Mouse (Mus musculus) liver, embryonic 14.5 days (tissue): Measurements from ENCODE around the gene Atp12a. TPM values are rescaled to one million over a fixed set of nuclear protein-coding genes. Genes with fewer than 3 reads are reported as not detected.

ENCODE experiments used
- ATAC-seq: fragments of 200-750 bp; cut with Nextera tagmentation; 2 replicates; pipeline ENCODE4 v1.8.0; 2017; ENCODE audit warnings: moderate number of reproducible peaks, mild to moderate bottlenecking, moderate library complexity; ENCODE audit not compliant: insufficient read depth
- DNase-seq, 3 experiments: peaks; one replicate each; pipeline ENCODE4 v3.0.0-alpha.2; 2012 to 2013; ENCODE audit warnings: low read depth in 3 of 3, low spot score in 3 of 3
- H3K27ac ChIP-seq: fragments of 300-500 bp; sonication (generic); 2 replicates; pipeline ENCODE4 v1.5.1; 2014; ENCODE audit warnings: moderate library complexity, mild to moderate bottlenecking, control low read depth, inconsistent platforms
- H3K27me3 ChIP-seq: fragments of 300-500 bp; sonication (generic); 2 replicates; pipeline ENCODE4 v1.6.1; 2014; ENCODE audit warnings: mild to moderate bottlenecking, low read length, moderate library complexity; ENCODE audit not compliant: control insufficient read depth, insufficient read depth
- H3K36me3 ChIP-seq: fragments of 300-500 bp; sonication (generic); replicated peaks from 2 replicates; pipeline ENCODE4 v1.6.1; 2014; ENCODE audit warnings: low read depth; ENCODE audit not compliant: control insufficient read depth, insufficient read depth
- H3K4me1 ChIP-seq, 2 experiments: fragments of 200-500 bp in 1 of 2; fragments of 300-500 bp in 1 of 2; sonication (generic) in 1 of 2; replicated peaks; 2 replicates each; pipeline ENCODE4 v1.6.1; 2012 to 2014; ENCODE audit warnings: antibody characterized with exemption in 1 of 2, inconsistent platforms in 1 of 2, low read length in 1 of 2; ENCODE audit not compliant: control insufficient read depth in 2 of 2, insufficient read depth in 2 of 2
- H3K4me2 ChIP-seq: fragments of 300-500 bp; sonication (generic); 2 replicates; pipeline ENCODE4 v1.6.1; 2014; ENCODE audit warnings: low read depth, mild to moderate bottlenecking, control low read depth, moderate library complexity
- H3K4me3 ChIP-seq, 2 experiments: fragments of 200-500 bp in 1 of 2; fragments of 300-500 bp in 1 of 2; sonication (generic) in 1 of 2; 2 replicates each; pipeline ENCODE4 v1.5.1; 2012 to 2014; ENCODE audit warnings: low read depth in 2 of 2, low read length in 2 of 2, mild to moderate bottlenecking in 2 of 2, control low read depth in 1 of 2, inconsistent platforms in 1 of 2, moderate library complexity in 1 of 2; ENCODE audit not compliant: insufficient read depth in 1 of 2
- H3K9ac ChIP-seq: fragments of 300-500 bp; sonication (generic); replicated peaks from 2 replicates; pipeline ENCODE4 v1.6.1; 2014; ENCODE audit warnings: mild to moderate bottlenecking, control low read depth, moderate library complexity
- H3K9me3 ChIP-seq: fragments of 300-500 bp; sonication (generic); 2 replicates; pipeline ENCODE4 v1.6.1; 2016; ENCODE audit warnings: low read length, mixed read lengths; ENCODE audit not compliant: control insufficient read depth
- CTCF ChIP-seq: IDR thresholded peaks from 2 replicates; pipeline ENCODE4 v1.5.1; 2016; ENCODE audit warnings: antibody characterized with exemption, low read depth, control low read depth
- EP300 ChIP-seq: IDR thresholded peaks from 2 replicates; pipeline ENCODE4 v1.6.1; 2016; ENCODE audit warnings: antibody characterized with exemption, low read depth
- WGBS: fragments of 180-500 bp; shearing (Covaris S2); extraction: QIAGEN DNeasy Blood & Tissue Kit; methylation state at CpG from one replicate; pipeline ENCODE4 v1.1.7; 2014; ENCODE audit not compliant: insufficient replicate concordance; 5-methylcytosine and 5-hydroxymethylcytosine counted together
- polyA plus RNA-seq, 2 experiments: library from polyadenylated mRNA; depleted of rRNA in 1 of 2; stranded (reverse) in 1 of 2; unstranded in 1 of 2; fragments of >200 nt; fragmentation: Nextera tagmentation in 1 of 2; extraction: Ambion mirVana in 1 of 2; gene quantifications; 2 replicates each; pipeline versions ENCODE4 v1.2.1 to v1.2.3; 2012 to 2014

Gene Atp12a
- polyA plus RNA-seq, 2 experiments, result not detected

DNA sequence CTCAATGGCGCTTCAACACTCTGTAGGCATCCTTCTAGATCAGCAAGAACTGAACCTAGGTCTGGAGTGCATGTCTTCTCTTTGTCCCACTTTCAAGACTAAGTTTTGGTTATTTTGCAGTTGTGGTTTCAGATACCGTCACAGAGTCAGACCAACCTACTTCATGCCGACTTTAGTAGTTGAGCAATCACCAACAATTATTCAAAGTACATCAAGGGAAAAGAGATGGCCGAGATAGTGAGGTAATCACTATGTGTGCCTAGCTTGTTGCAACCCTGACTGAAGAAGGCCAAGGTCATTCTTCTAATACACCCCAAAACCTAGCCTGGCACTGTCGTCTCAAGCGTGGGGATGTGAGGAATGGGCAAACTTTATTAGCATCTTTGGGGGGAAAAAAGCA lies 8.7 kb upstream of the Atp12a start:
- no peak overlapping the region for H3K27ac ChIP-seq
- no peak for TF ChIP-seq EP300
- no peak for TF ChIP-seq CTCF
- H3K9me3 ChIP-seq, result no peaks in the 10 kb centered on the region
- WGBS, result 60% methylated on average over 6 of the region's 6 CpGs
- ATAC-seq (no peak), DNase-seq (no peak)
- H3K9ac ChIP-seq, result no peak overlapping the region
- H3K4me2 ChIP-seq, result no peak overlapping the region
- no peaks in the 10 kb centered on the region for H3K4me1 ChIP-seq
- H3K4me3 ChIP-seq, result no peak overlapping the region
- no peaks in the 10 kb centered on the region for H3K36me3 ChIP-seq
- no peaks in the 10 kb centered on the region for H3K27me3 ChIP-seq

DNA sequence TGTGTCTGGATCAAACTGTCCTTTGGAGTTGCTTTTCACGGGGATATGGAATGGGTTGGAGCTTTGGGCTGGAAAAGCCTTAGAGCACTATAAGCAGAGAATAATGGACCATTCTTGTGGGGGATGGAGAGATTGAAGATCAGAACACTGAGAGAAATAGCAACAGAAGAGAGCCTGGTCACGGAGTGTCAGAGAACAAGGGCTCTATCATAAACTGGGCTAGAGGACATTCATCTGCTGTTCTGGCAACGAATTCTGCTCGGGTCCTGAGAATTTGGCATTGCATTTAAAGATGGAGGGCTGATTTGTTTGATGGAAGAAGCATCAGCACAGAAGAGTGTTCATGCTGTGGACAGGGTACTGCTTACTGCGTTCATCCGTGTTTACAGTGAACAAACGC lies 6.4 kb upstream of the Atp12a start:
- no peak overlapping the region for H3K4me2 ChIP-seq
- no peaks in the 10 kb centered on the region for H3K4me1 ChIP-seq
- no peak overlapping the region for H3K4me3 ChIP-seq
- no peaks in the 10 kb centered on the region for H3K9me3 ChIP-seq
- ATAC-seq (no peak), DNase-seq (no peak)
- no peak for TF ChIP-seq CTCF
- no peak for TF ChIP-seq EP300
- no peaks in the 10 kb centered on the region for H3K36me3 ChIP-seq
- H3K27me3 ChIP-seq, result 0 out of 2 replicates have a peak, but pooled peaks cover 2% of the 10 kb centered on the region
- H3K9ac ChIP-seq, result no peak overlapping the region
- no peak overlapping the region for H3K27ac ChIP-seq
- WGBS, result 61% methylated on average over 7 of the region's 7 CpGs

DNA sequence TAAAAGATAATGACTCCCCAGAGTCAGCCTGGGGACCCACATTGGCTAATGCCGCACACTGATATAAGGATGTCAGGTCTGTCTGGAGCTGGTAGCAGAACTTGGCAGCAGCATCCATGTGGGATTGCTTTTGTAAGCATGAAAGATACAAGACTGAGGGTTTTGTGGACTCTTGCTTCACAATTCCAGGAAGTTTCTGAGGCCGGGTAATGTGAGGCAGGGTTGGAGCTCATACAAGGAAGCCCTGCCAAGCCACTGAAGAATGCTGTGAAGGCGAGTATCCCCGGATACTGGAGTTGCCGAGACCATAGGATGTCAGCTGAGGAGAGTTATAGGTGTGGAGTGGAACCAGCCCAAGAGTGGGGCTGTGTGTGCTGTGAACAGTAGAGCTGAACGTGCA lies 5.7 kb upstream of the Atp12a start:
- Histone ChIP-seq H3K4me3 (no peak overlapping the region), H3K27ac (no peak overlapping the region), H3K36me3 (no peaks in the 10 kb centered on the region), H3K9me3 (no peaks in the 10 kb centered on the region), H3K27me3 (peaks cover 6% of the 10 kb centered on the region), H3K9ac (no peak overlapping the region), H3K4me2 (no peak overlapping the region), H3K4me1 (no peaks in the 10 kb centered on the region)
- no peak for ATAC-seq
- no peak for TF ChIP-seq CTCF
- no peak for TF ChIP-seq EP300
- no peak for DNase-seq
- WGBS, result 50% methylated on average over 6 of the region's 6 CpGs

DNA sequence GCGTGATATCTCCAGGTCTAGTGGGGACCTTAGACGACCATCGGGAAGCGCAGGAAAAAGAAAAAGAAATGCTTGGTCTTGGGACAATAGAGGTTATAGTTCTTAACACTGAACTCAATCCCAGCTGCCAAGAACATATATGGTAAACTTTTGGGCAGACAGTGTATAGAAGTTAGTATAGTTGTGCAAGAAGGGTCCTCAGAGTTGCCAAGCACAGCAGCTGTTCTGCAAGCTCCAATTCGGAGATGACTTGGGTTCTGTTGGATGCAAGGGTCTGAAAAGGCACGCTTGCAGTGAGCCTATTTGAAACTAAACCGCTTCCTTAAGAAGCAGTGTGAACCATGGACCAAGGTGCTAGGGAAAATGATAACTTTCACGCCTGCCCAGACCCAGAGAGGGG lies 424 bp downstream of the Atp12a start:
- no peak overlapping the region for H3K4me3 ChIP-seq
- DNase-seq, result no peak
- H3K4me1 ChIP-seq, result no peaks in the 10 kb centered on the region
- H3K27ac ChIP-seq, result no peak overlapping the region
- TF ChIP-seq EP300 (no peak), CTCF (no peak)
- 16% methylated on average over 8 of the region's 8 CpGs for WGBS
- ATAC-seq, result no peak
- no peaks in the 10 kb centered on the region for H3K9me3 ChIP-seq
- H3K4me2 ChIP-seq, result no peak overlapping the region; the same call in 1 of the 2 replicates
- H3K9ac ChIP-seq, result no peak overlapping the region
- no peaks in the 10 kb centered on the region for H3K36me3 ChIP-seq
- peaks cover 21% of the 10 kb centered on the region for H3K27me3 ChIP-seq

DNA sequence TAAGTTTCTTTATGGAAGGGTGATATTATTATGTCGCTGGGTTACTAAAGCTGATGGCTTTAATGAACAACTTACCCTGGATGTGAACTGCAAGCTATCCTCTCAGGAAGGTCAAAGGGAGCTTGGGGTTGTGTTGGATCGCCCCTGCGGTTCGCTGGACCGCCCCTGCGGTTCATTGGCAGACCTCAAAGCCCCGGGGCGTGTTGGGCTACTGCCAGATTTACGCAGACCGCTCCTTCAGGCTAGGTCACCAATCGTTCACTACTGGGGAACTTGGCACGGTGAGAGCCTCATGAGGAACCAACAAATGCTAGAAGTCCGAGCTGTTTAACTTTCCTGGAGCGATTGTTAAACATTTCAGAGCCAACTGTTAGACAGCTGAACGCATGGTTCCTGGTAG lies 1.8 kb downstream of the Atp12a start:
- Histone ChIP-seq H3K27me3 (peaks cover 21% of the 10 kb centered on the region), H3K36me3 (no peaks in the 10 kb centered on the region), H3K4me1 (no peaks in the 10 kb centered on the region), H3K4me2 (no peak overlapping the region), H3K27ac (no peak overlapping the region), H3K9ac (no peak overlapping the region), H3K4me3 (no peak overlapping the region), H3K9me3 (no peaks in the 10 kb centered on the region)
- TF ChIP-seq EP300, result no peak
- TF ChIP-seq CTCF, result no peak
- ATAC-seq (no peak), DNase-seq (no peak)
- 16% methylated on average over 15 of the region's 15 CpGs for WGBS
